Mouse (Mus musculus): ENCODE results near the gene Traf3ip2.

The Traf3ip2 gene

GRCm38 (mm10) chr10:39612633-39612988 is at the start of gene Traf3ip2:
Gene Traf3ip2, plus strand, starts transcription at chr10:39612934.
- no peak for DNase-seq (ENCODE audit: low spot score)

DNA sequence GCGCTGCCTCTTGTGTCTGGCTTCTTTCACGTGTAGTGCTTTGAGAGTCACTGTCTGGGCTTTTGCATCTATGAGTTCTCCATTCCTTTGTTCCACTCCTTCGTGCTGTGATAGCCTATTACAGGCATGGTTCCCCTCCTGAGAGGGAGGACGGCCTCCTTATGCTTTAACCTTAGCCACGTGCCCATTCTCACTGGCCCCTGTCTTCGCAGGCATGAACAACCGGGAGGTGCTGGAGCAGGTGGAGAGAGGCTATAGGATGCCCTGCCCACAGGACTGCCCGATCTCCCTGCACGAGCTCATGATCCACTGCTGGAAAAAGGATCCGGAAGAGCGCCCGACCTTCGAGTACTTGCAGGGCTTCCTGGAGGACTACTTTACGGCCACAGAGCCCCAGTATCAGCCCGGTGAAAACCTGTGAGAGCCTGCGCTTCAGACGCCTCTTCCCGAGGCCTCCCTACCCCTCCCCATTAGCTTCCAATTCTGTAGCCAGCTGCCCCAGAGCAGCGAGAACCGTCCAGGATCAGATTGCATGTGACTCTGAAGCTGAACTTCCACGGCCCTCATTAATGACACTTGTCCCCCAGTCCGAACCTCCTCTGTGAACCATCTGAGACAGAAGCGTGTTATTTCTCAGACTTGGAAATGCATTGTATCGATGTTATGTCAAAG is 49.0 kb upstream of the Traf3ip2 start:
- DNase-seq (ENCODE audit: low spot score): no peak

- no peak for DNase-seq (ENCODE audit: low spot score)
Measured at GRCm38 (mm10) chr10:39566901-39567300, 45.8 kb upstream of the Traf3ip2 start.

GRCm38 (mm10) chr10:39568991-39569390 is 43.7 kb upstream of the Traf3ip2 start:
- DNase-seq (ENCODE audit: low spot score): no peak

GRCm38 (mm10) chr10:39571011-39571410 is 41.7 kb upstream of the Traf3ip2 start:
- no peak for DNase-seq (ENCODE audit: low spot score)

DNA sequence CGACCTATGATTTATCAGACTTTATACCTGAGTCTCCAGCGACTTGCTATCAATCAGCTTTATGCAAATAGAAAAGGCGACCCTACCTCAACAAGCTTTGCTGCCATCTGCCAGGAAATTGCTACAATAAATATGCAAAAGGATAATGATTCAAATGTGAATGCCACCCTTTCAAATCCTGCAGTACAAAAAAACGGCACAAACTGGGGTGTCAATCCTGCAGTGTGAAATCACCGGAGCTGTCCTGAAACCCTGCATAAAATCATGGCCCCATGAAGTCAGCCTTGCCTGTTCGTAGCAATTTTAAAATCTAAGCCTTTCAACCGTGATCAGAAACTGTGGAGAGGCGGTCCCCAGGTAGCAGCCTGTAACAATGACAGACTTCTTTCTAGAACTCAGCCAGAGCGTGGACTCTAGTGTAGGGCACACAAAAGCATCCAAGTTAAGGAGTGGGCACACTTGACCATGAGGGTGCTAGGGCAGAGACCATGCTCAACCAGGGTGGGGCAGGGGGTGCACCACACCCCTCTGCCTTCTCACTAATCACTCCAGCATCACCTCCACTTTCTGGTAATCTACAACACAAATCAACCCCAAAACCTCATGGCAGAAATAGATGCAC is 40.6 kb upstream of the Traf3ip2 start:
- no peak for DNase-seq (ENCODE audit: low spot score)

DNA sequence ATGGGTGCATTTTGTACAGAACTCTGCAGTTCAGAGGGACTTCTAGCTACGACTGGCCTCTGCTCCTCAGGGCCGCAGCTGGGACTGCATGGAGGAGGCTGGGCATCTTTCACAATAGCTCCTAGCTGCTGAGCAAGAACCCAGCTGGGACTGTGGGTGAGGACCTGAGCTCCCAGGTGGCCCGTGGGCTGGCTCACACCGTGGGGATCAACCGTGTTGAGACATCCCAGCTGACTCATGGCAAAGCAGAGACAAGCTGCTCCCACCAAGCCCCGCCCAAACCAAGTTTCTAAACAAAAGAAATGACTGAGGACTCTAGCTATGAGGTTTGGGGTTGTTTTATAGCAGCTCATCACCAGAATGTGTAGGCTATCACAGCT is 40.1 kb upstream of the Traf3ip2 start:
- no peak for DNase-seq (ENCODE audit: low spot score)

- DNase-seq (ENCODE audit: low spot score): no peak
Measured at GRCm38 (mm10) chr10:39576466-39576865, 36.3 kb upstream of the Traf3ip2 start.

DNA sequence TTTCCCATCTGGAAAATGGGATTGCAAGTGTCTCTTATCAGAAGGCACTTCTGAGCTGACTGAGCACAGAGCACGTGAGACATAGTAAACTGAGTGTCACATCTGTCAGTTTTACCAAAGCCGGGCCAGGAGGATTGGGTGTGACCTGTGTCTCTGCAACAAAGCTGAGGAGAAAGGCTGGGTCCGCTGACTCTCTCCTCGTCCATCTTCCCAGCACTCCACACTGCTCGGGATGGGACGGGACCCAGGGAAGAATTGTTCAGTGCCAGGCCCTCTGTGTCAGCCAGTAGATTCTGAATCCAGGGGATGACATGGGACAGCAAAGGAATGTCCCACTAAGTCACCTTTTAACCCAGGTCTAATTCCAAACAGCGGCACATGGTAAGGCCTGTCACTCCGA is 32.3 kb upstream of the Traf3ip2 start:
- no peak for DNase-seq (ENCODE audit: low spot score)

DNA sequence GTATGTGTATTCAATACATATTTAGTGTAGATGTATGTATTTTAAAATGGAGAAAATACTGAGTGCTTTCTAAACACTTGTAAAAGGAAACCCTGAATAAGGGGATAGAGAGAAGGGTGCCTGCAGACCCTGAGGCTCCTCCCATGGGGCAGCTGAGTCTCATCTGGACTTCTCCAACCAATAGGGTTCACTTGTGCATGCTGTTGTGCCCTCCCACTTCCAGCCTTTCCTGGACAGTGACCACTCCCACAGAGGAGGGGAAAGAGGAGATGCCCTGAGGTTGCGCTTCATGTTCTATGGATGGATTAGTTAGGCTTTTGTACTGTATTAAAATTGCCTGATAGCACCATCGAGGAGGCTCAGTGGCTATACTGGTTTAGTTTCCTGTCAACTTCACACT is 30.3 kb upstream of the Traf3ip2 start:
- DNase-seq (ENCODE audit: low spot score): no peak

GRCm38 (mm10) chr10:39583718-39584117 is 29.0 kb upstream of the Traf3ip2 start:
- DNase-seq (ENCODE audit: low spot score): no peak

DNA sequence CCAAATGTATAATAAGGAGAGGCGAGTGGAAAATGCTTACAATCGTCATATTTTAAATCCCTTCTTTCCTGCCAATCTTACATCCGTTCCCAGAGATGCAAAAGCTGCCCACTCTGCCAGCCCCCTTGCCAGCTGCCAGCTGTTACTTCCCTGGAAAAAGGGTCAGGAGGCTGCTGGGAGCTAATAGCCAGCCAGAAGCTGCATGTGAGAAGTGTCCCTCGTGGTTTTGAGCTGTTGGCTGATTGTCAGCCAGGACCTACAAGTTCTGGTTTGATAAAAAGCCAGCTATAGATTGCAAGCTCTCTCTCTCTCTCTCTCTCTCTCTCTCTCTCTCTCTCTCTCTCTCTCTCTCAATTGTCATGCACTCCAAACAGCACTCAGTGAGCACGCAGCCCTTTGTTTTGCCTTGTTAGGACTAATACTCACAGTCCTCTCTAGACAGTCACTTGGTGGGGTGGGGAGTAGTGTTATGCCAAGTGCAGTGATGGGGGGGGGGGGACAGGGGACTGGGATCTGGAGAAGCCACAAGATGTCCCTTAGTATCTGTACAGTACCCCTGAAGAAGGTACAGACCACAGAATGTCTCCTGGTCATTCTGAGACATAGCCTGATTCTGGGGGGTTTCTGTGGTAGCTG is 25.3 kb upstream of the Traf3ip2 start:
- no peak for DNase-seq (ENCODE audit: low spot score)

GRCm38 (mm10) chr10:39587973-39588746 is 24.6 kb upstream of the Traf3ip2 start:
- DNase-seq (ENCODE audit: low spot score): no peak

DNA sequence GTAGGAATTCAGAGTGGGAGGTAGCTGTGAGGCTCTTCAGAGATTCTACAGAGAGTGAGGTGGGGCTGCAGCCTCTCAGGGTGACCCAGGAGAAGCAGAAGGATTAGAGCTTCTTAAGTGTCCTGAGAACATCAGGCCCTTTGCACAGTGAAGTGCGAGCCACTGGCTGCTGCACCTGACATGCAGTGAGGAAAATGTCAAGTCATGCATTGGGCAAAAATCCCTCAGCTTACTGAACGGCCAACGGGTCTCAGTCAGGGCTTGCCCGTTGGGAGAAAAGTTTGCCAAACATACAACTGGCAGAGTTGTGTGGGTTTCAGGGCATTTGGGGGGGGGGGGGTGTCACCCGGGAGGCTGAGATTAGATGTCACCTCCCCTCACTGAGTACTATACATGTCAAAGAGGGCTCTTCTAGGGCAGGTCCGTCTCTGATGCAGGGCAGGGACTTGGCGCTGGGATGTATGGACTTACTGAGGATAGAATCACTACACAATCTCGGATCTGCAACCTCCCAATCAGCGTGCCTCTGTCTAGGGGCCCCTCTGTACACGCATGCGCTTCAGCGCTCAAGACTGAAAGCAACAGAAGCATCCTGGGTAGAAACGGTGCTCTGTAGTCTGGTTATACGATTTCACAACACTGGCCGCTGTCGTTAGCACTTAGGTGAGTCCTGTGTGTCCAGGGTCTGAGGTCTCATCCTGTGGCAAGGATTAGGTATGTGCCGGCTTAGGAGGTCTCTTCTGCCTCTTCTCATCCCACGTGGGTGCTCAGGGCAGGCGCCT is 22.8 kb upstream of the Traf3ip2 start:
- no peak for DNase-seq (ENCODE audit: low spot score)

GRCm38 (mm10) chr10:39590629-39591028 is 22.1 kb upstream of the Traf3ip2 start:
- DNase-seq (ENCODE audit: low spot score): no peak

DNA sequence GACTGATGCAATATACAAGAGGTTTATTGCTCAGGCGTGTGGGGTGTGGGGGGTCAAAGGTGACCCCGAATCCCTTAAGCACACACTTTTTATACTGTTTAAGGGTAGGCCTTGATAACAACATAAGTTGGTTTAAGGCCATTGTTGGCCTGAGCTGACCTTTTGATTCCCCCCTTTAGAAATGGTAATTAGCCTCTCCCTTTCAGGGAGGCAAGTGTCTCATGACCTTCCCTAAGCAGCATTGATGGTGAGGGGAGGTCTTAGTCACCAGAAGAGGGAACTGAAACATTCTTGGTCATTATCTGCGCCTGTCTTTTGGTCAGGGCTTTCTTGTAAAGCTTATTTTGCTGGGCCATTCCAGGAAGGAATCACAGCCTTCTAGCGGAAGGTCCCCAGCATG is 20.2 kb upstream of the Traf3ip2 start:
- DNase-seq (ENCODE audit: low spot score): no peak

GRCm38 (mm10) chr10:39594716-39595115 is 18.0 kb upstream of the Traf3ip2 start:
- no peak for DNase-seq (ENCODE audit: low spot score)

GRCm38 (mm10) chr10:39595862-39596261 is 16.9 kb upstream of the Traf3ip2 start:
- DNase-seq (ENCODE audit: low spot score): no peak

GRCm38 (mm10) chr10:39597116-39597791 is 15.5 kb upstream of the Traf3ip2 start:
- DNase-seq (ENCODE audit: low spot score): no peak

DNA sequence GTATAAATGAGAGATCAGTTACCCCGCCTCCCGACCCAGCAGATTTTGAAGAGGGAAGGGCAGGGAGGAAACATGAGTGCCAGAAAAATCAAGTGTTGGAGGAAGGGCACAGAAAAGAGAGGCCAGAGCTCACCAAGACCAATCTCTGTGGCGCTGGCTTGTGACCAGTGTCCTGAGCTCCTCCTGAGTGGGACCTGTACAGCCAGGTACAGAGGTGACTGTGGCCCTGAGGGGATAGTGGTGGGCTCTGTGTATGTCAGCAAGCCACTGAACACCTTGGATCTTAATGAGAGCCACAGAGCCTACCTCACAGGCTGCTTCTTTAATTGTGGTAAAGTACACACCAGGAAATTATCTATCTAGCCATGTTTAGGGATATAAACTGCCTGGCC is 14.9 kb upstream of the Traf3ip2 start:
- no peak for DNase-seq (ENCODE audit: low spot score)

- no peak for DNase-seq (ENCODE audit: low spot score)
Measured at GRCm38 (mm10) chr10:39599601-39600000, 13.1 kb upstream of the Traf3ip2 start.

DNA sequence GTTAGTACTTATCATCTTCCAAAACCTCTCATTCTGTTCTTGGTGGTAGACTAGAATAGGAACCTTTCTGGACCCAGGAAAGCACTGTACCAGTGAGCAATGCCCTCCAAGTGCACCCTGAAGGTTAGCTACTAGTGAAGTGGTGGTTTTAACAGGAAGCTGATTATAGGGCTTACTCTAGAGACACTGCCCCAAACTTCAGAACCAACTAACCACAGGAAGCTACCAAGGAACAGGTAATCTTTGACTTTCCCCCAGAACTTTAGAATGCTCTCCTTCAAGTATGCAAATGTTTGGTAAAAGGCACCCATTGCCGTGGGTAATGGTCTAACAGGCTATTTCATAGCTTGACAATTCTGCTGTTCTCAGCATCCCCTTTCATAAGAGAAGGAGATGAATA is 12.6 kb upstream of the Traf3ip2 start:
- no peak for DNase-seq (ENCODE audit: low spot score)

Data from ovary, postnatal 10 days (tissue).